Mouse (Mus musculus): ENCODE measurements around the gene Unc5cl. TPM values are rescaled to one million over a fixed set of nuclear protein-coding genes. Genes with fewer than 3 reads are reported as not detected.

Unc5cl gene
- total RNA-seq (2021) = not detected
- long read RNA-seq, experiment 1 = 0 reads
- long read RNA-seq, experiment 2 = 0 reads

DNA sequence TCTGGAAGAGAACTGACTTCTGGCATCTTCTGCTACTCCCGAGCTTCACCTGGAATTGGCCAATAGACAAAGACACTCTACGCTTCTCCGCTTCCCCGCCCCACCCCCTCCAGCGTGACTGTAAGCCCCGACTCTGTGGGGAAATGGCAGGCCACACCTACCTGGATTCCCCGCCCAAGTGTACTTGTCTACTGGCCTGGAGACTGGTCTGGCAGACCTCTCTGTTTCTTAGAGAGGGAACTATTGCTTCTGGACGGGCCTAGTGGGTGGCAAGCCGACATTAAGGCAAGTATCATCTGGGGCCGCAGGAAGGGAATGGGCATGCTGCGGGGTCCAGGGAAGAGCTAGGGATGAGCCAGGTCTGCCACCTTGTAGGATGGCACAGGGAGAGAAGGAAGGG is at the start of gene Unc5cl:
TSS of gene Unc5cl (plus strand) at position 214 of the 400 bp plus-strand sequence.
- no peak for DNase-seq

GRCm38 (mm10) chr17:48407154-48407553 is 47.5 kb upstream of the Unc5cl start:
- DNase-seq = no peak

DNA sequence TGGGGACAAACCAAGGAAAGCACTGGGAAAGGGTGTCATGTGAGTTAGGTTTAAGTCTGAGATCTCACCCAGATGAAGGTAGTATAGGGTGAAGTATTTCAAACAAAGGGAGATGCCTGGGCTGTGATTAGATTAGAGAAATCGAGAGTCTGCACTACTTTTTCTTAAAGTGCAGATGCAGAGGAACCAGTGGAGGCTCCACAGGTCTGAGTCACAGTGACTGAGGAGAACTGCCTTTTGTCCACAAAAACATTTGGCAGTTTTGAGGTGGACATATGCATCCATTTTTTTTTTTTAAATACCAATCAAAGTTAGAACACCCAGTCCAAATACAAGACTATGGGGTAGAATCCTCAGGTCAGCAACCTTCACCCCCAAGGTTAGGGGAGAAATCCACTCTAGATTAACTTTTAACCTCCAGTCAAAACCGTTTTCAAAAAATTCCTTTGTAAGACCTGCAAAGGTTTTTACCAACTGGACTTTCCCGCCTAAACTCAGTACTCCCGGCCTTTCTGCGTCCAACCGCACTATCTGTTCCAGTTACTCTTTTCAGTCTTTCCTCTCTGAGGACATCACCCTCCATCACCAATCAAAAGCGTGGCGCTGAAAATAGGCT is 46.7 kb upstream of the Unc5cl start:
- DNase-seq = no peak

DNA sequence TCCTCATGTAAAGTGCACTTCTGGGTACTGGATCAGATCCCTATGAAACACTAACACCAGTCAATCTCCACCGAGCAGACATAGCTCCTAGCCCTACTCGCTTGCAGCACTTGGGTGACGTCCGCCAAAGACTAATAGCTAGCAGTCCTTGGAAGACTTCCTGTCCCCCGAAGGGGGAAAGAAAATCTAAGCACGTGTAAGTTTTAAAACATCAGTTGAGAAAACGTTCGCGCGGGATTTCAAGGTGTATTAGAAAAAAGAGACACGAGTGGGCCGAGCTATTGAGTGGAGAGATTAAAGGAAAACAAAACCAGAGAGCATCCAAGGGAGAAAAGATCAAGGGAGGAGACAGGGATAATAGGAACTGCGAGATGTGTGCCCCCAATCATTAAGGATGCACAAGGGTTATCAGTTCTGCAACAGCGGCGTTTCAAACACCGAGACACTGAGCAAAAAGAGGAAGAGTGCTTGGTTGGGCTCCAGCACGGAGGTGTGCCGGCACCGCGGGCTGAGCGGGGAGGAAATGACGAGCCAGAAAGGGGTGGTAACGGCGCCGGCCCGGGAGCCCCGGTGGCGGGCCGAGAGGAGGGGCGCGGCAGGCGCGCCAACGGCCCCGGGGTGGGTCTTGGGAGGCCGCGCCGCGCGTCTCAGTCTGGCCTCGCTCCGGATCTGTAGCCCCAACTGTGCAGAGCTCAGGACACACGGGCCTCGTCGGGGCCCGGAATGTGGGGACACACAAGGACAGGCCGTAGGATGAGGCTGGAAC is 46.0 kb upstream of the Unc5cl start:
- peak; percentile 74 for DNase-seq

- DNase-seq = peak; percentile 100
These were observed 45.1 kb upstream of the Unc5cl start, which contains the start of the genes Nfya and Oard1 for GRCm38 (mm10) chr17:48409380-48410298. TSS of gene Nfya (minus strand) at chr17:48409906. TSS of gene Oard1 (plus strand) at chr17:48410014.

DNA sequence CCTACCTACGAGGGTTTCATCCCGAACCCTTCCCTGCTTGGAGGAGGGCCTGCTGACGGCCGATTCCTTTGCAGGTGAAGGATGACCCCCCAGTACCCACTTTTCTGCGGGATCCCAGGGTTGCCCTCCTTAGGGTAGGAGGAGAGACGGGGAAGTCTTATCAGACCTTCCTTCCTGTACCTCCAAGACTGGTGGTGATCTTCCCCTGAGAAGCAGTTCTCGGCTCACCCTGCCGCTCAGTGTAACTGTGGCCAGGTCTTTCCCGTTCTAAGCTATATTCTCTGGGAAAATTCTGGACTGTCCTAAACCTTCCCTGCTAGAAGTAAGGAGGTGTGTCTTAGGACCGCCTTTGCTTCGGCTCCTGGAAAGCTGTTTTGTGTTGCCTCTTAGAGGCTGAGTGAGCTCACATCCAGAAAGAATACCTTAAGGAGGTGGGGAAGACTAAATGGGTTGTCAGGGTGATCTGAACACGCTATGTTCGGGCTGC is 44.4 kb upstream of the Unc5cl start:
- no peak for DNase-seq

DNA sequence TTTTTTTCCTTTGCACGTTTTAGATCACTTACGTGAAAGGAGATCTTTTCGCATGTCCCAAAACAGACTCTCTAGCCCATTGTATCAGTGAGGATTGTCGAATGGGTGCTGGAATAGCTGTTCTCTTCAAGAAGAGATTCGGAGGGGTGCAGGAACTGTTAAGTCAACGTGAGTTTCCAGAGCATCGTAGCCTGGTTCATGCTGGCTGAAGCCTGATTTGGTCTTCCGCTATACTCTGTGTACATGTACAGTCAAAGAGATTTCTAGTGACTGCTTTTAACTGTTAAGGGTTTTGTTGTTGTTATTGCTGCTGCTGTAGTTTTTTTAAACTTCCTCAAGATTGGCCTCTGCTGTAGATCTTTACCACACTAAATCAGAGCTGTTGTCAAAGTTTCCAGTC is 43.5 kb upstream of the Unc5cl start:
- no peak for DNase-seq

- DNase-seq = no peak
These were observed 38.7 kb upstream of the Unc5cl start for GRCm38 (mm10) chr17:48416011-48416410.

DNA sequence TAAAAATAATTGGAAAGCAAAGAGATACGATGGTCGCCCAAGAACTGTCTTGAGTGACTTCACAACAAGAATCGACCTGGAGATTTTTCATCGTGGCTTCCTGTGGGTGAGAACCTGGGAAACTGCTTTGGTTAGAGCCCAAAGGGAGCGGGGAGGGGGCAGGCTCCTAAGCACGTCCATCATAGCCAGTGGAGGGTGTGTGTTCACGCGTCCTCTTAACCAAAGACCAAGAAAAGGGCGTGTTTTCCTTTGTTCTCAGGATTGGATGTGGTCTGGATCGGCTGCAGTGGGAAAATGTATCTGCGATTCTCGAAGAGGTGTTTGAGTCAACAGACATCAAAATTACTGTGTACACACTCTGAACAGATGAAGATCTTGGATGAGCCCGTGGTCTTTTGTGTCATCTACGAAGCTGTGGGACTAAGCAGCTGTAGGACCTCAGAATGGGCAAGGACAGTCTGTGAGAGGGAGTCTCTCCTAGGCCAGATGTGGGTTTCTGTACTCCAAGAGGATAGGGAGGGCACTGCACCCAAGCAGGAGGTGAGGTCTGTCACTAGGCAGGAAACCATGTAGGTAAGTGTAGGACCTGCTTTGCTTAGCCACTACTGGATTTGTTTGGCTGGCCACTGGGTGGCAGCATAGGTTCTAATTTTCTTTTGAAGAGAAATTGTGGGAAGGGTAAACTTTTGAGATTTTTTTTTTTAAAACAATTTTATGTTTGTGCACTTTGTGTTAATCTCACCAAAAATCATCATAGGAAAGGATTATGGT is 38.1 kb upstream of the Unc5cl start:
- DNase-seq = peak; percentile 62

DNA sequence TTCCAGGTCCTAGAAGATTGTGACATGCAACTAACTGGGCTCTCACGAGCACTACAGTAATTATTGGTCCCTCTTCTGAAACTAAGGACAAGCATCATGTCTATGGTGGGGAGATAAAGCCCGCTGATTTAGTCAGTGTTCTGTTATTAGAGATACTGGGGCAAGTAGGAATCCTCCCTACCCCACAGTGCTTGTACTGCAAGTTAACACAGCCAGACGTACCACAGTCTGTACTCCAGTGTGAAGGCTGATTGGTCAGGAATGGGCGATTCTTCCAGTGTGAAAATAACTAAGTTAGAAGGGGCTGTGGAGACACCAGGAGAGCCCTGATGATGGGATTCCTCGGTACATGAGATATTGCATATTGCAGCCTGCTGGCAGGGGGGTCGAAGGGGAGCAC is 37.2 kb upstream of the Unc5cl start:
- DNase-seq = no peak

GRCm38 (mm10) chr17:48418174-48418573 is 36.5 kb upstream of the Unc5cl start:
- DNase-seq = no peak

DNA sequence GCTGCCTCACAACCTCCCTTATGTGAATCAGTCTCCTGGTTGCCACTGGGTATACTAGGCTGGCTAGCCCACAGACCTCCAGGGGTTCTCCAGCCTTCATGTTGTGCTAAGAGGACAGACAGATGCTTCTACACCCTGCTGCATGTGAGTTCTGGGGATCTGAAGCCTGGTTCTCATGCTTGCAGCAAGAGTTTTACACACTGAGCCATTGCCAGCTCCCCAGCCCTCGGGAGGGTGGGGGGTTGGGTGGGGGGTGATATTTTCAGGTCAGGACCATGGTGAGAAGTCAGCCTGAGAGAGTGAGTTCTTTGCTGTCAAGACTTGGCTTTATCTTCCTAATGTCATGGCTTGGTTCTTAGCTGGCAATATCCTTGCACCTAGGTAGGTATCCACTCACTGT is 35.9 kb upstream of the Unc5cl start:
- no peak for DNase-seq

GRCm38 (mm10) chr17:48419571-48419970 is 35.1 kb upstream of the Unc5cl start:
- no peak for DNase-seq

- DNase-seq = no peak
These were observed 30.5 kb upstream of the Unc5cl start for GRCm38 (mm10) chr17:48424237-48424636.

DNA sequence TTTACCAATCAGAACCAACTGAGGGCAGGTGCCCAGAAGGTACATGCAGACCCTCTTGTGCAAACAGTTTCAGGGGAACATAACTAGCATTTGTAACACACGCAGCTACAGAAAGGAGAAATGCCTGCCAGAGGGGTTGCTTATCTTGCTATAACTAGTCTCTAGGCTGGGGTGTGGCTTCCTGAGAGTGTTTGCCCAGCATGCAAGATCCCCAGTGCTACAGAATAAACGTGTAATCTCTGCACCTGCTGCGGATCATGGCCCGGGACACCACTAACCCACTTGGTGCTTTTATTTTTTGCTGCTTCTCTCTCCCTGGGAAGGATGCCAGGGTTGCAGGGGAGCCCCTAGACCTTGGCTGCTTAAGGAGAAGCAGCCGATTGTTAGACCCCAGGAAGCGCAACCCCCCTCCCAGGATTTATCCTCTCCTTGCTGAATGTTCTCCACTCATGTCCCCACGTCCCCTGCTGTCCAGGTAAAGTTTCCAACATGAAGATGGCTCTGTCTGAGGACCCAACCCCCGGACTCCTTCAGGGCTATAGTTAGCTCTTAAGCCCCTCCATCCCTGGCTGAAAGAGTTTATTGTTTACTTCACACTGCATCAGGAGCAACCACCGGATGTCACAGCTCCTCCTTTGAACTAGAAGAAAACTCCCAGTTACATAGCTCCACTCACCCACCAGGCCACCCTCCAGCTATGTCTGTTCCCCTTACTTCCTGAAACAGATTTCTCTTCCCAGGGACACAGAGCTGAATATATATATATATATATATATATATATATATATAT is 28.7 kb upstream of the Unc5cl start:
- no peak for DNase-seq

- DNase-seq = peak; percentile 34
These were observed 27.5 kb upstream of the Unc5cl start for GRCm38 (mm10) chr17:48426991-48427750.

GRCm38 (mm10) chr17:48427852-48428530 is 26.7 kb upstream of the Unc5cl start:
- DNase-seq = no peak

GRCm38 (mm10) chr17:48430394-48430793 is 24.3 kb upstream of the Unc5cl start:
- no peak for DNase-seq

- no peak for DNase-seq
These were observed 23.6 kb upstream of the Unc5cl start for GRCm38 (mm10) chr17:48431054-48431453.

Data from gastrocnemius, postnatal 10 days (tissue).